Mouse (Mus musculus) hindlimb bud, embryonic 11.5 days (tissue): ENCODE measurements around the gene Mrnip.

ENCODE experiments used
- DNase-seq: peaks from one replicate; pipeline ENCODE4 v3.0.0-alpha.2; 2012; ENCODE audit warnings: low read depth, low spot score; ENCODE audit errors: extremely low spot score

Mrnip gene

GRCm38 (mm10) chr11:50158346-50158745, 15.9 kb upstream of the Mrnip start:
- DNase-seq = no peak

- DNase-seq = no peak
Observed at GRCm38 (mm10) chr11:50159347-50159746, 14.9 kb upstream of the Mrnip start.

- DNase-seq = peak; percentile 30
Observed at GRCm38 (mm10) chr11:50161578-50162304, 12.5 kb upstream of the Mrnip start.

- DNase-seq = no peak
Observed at GRCm38 (mm10) chr11:50162338-50163050, 11.8 kb upstream of the Mrnip start.

- DNase-seq = no peak
Observed at GRCm38 (mm10) chr11:50168352-50168751, 5.9 kb upstream of the Mrnip start.

- peak; percentile 72 for DNase-seq
Observed at GRCm38 (mm10) chr11:50174730-50175187, 515 bp downstream of the Mrnip start.

GRCm38 (mm10) chr11:50176351-50176750, 2.1 kb downstream of the Mrnip start:
- no peak for DNase-seq

- DNase-seq = no peak
Observed at GRCm38 (mm10) chr11:50177111-50177510, 2.9 kb downstream of the Mrnip start.

GRCm38 (mm10) chr11:50178532-50179488, 4.6 kb downstream of the Mrnip start:
- DNase-seq = no peak

GRCm38 (mm10) chr11:50180478-50181231, 6.4 kb downstream of the Mrnip start:
- DNase-seq = no peak

- DNase-seq = no peak
Observed at GRCm38 (mm10) chr11:50182702-50183101, 8.5 kb downstream of the Mrnip start.

- no peak for DNase-seq
Observed at GRCm38 (mm10) chr11:50184788-50185187, 10.5 kb downstream of the Mrnip start.

GRCm38 (mm10) chr11:50188682-50189081, 14.4 kb downstream of the Mrnip start:
- DNase-seq = no peak

GRCm38 (mm10) chr11:50190362-50190761, 16.1 kb downstream of the Mrnip start:
- no peak for DNase-seq

GRCm38 (mm10) chr11:50192278-50192677, 18.0 kb downstream of the Mrnip start:
- no peak for DNase-seq

GRCm38 (mm10) chr11:50194070-50194469, 19.8 kb downstream of the Mrnip start:
- DNase-seq = no peak

GRCm38 (mm10) chr11:50194793-50195192, 20.5 kb downstream of the Mrnip start:
- DNase-seq = no peak

- DNase-seq = no peak
Observed at GRCm38 (mm10) chr11:50197500-50197899, 23.3 kb downstream of the Mrnip start.

- no peak for DNase-seq
Observed at GRCm38 (mm10) chr11:50198219-50198846, 24.1 kb downstream of the Mrnip start.

GRCm38 (mm10) chr11:50198916-50199315, 24.7 kb downstream of the Mrnip start:
- DNase-seq = no peak
